Mouse (Mus musculus) midbrain, postnatal 0 days (tissue): ENCODE data around the gene Map1b. TPM values are rescaled to one million over a fixed set of nuclear protein-coding genes. Genes with fewer than 3 reads are reported as not detected.

ENCODE experiments used
- ATAC-seq: fragments of 200-750 bp; cut with Nextera tagmentation; 2 replicates; pipeline ENCODE4 v1.8.0; 2017; ENCODE audit warnings: moderate number of reproducible peaks, mild to moderate bottlenecking, moderate TSS enrichment, moderate library complexity; ENCODE audit not compliant: low FRiP score
- DNase-seq: peaks from one replicate; pipeline ENCODE4 v3.0.0-alpha.2; 2015; ENCODE audit warnings: low spot score
- H3K27ac ChIP-seq: fragments of 300-500 bp; sonication (generic); 2 replicates; pipeline ENCODE4 v1.5.1; 2014; ENCODE audit warnings: low read depth, mild to moderate bottlenecking, low read length, mixed read lengths
- H3K27me3 ChIP-seq: fragments of 300-500 bp; sonication (generic); 2 replicates; pipeline ENCODE4 v1.6.1; 2014; ENCODE audit warnings: low read length, control low read depth, mixed read lengths; ENCODE audit not compliant: insufficient read depth
- H3K36me3 ChIP-seq: fragments of 300-500 bp; sonication (generic); 2 replicates; pipeline ENCODE4 v1.6.1; 2014; ENCODE audit warnings: low read length, control low read depth, mixed read lengths; ENCODE audit not compliant: insufficient read depth
- H3K4me1 ChIP-seq: fragments of 300-500 bp; sonication (generic); 2 replicates; pipeline ENCODE4 v1.6.1; 2014; ENCODE audit warnings: mild to moderate bottlenecking, control low read depth, antibody characterized with exemption, low read length, mixed read lengths; ENCODE audit not compliant: insufficient read depth
- H3K4me2 ChIP-seq: fragments of 300-500 bp; sonication (generic); 2 replicates; pipeline ENCODE4 v1.6.1; 2014; ENCODE audit warnings: low read depth, mild to moderate bottlenecking, low read length, mixed read lengths; ENCODE audit not compliant: poor library complexity, severe bottlenecking
- H3K4me3 ChIP-seq: fragments of 300-500 bp; sonication (generic); 2 replicates; pipeline ENCODE4 v1.5.1; 2014; ENCODE audit warnings: low read depth, mild to moderate bottlenecking, low read length, moderate library complexity
- H3K9ac ChIP-seq: fragments of 300-500 bp; sonication (generic); replicated peaks from 2 replicates; pipeline ENCODE4 v1.6.1; 2014; ENCODE audit warnings: mild to moderate bottlenecking, low read length, moderate library complexity, mixed read lengths; ENCODE audit not compliant: poor library complexity, severe bottlenecking
- H3K9me3 ChIP-seq: fragments of 300-500 bp; sonication (generic); 2 replicates; pipeline ENCODE4 v1.6.1; 2016; ENCODE audit warnings: low read length, control low read depth
- CTCF ChIP-seq: IDR thresholded peaks from 2 replicates; pipeline ENCODE4 v1.5.1; 2016; ENCODE audit warnings: antibody characterized with exemption, mild to moderate bottlenecking
- WGBS: fragments of 180-500 bp; shearing (Covaris S2); extraction: QIAGEN DNeasy Blood & Tissue Kit; methylation state at CpG from one replicate; pipeline ENCODE4 v1.1.7; 2014; 5-methylcytosine and 5-hydroxymethylcytosine counted together
- polyA plus RNA-seq: library from polyadenylated mRNA; unstranded; fragments of >200 nt; fragmentation: Nextera tagmentation; extraction: Ambion mirVana; gene quantifications from 2 replicates; pipeline ENCODE4 v1.2.1, GENCODE M21; 2015
- total RNA-seq: library from RNA; depleted of rRNA; stranded (reverse); fragments of >200 nt; gene quantifications from 2 replicates; pipeline ENCODE4 v1.2.3, GENCODE M21; 2014

The Map1b gene
- total and polyA plus RNA-seq, 2 experiments from 2014 or later, result 913 to 2,125 TPM

DNA sequence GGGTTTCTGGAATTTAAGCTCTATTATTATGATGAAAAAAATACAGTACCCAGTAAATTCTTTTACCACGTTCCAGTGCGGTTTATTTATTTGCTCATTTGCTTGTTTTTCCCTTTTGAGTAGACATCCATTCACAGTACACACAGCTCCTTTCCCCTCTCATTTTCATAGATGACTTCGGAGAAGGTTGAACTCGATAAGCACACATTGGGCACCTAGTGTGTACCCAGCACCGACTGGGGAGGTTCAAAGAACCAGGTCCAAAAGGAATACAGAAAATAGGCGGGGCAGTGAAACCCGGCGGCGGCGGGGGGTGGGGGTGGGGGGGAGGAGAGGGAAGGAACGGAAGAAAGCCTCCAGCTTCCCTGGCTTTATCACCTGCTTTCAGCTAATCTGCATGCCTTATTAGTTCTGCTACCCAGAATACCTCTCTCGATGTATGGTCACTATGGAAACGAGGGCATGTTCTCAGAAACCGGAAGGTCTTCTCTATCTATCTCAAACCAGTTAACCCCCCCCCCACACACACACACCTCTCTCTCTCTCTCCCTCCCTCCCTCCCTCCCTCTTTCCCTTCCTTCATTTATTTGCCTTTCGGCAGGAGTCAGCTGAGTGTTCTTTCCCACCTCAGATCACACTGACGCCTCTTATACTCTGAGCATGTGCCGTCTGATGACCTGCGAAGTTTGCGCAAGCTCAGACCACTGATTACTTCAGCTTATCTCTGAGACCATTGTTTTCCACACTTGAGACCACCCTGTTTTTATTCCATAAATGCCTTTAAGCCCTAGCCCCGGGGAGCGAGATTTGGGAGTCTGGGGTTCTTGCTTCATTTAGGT, 25.3 kb upstream of the Map1b start:
- ATAC-seq (peak; percentile 89), DNase-seq (peak; percentile 70)
- H3K27ac ChIP-seq, result peak overlapping the region; percentile 57
- H3K4me3 ChIP-seq, result peak overlapping the region; percentile 18
- no peaks in the 10 kb centered on the region for H3K9me3 ChIP-seq
- 16% methylated on average over 21 of the region's 21 CpGs for WGBS
- H3K27me3 ChIP-seq, result no peaks in the 10 kb centered on the region
- H3K4me1 ChIP-seq, result no peaks in the 10 kb centered on the region
- no peaks in the 10 kb centered on the region for H3K36me3 ChIP-seq
- H3K9ac ChIP-seq, result 0 out of 2 replicates have a peak overlapping the region, but pooled peaks have one; percentile 36
- H3K4me2 ChIP-seq, result peak overlapping the region; percentile 37
- no peak for TF ChIP-seq CTCF

DNA sequence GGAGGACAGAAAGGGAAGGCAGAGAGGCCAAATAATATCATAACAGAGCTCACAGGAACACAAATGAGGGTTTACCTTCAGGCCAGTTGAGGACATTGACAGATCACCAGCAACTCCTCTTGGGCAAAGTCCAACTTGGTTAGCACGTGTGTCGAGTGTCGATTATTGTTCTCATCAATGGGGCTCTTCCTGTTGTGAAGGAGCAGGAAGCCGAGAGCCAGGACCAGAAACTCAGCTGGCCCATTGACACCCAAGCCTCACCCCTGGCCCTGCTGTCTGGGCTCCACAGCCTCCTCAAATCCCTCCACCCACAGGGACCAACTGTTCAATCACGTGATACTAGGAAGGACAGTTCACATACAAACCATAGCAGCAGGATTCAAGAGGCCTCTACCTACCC, 22.9 kb upstream of the Map1b start:
- no peaks in the 10 kb centered on the region for H3K9me3 ChIP-seq
- ATAC-seq, result no peak
- TF ChIP-seq CTCF, result no peak
- H3K27ac ChIP-seq, result no peak overlapping the region
- no peaks in the 10 kb centered on the region for H3K4me1 ChIP-seq
- no peaks in the 10 kb centered on the region for H3K27me3 ChIP-seq
- no peak for DNase-seq
- WGBS, result 87% methylated on average over 5 of the region's 5 CpGs
- no peak overlapping the region for H3K4me3 ChIP-seq
- H3K9ac ChIP-seq, result no peak overlapping the region
- H3K4me2 ChIP-seq, result no peak overlapping the region
- no peaks in the 10 kb centered on the region for H3K36me3 ChIP-seq

DNA sequence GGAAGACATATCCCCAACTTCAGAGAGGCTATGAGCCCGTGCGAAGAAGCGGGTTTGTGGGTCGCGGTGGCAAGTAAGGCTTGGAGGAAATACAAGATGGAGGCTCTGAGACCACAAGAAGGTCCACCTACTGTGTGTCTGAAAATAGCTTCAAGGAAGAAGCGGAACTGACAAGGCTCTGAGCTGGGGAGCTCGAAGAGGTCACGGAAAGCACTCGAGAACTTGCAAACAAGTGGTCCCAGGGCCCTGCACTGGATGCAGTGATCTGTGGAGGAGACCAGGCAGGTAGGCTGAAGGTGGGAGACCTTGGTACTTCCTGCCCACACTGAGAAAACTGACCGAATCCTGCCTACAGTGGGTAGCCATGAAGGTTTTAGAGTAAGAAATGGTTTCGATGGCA, 22.5 kb upstream of the Map1b start:
- Histone ChIP-seq H3K4me1 (no peaks in the 10 kb centered on the region), H3K4me2 (no peak overlapping the region), H3K27ac (no peak overlapping the region), H3K27me3 (no peaks in the 10 kb centered on the region), H3K4me3 (no peak overlapping the region), H3K36me3 (no peaks in the 10 kb centered on the region), H3K9ac (no peak overlapping the region), H3K9me3 (no peaks in the 10 kb centered on the region)
- 96% methylated on average over 11 of the region's 11 CpGs for WGBS
- ATAC-seq, result no peak
- no peak for DNase-seq
- no peak for TF ChIP-seq CTCF

DNA sequence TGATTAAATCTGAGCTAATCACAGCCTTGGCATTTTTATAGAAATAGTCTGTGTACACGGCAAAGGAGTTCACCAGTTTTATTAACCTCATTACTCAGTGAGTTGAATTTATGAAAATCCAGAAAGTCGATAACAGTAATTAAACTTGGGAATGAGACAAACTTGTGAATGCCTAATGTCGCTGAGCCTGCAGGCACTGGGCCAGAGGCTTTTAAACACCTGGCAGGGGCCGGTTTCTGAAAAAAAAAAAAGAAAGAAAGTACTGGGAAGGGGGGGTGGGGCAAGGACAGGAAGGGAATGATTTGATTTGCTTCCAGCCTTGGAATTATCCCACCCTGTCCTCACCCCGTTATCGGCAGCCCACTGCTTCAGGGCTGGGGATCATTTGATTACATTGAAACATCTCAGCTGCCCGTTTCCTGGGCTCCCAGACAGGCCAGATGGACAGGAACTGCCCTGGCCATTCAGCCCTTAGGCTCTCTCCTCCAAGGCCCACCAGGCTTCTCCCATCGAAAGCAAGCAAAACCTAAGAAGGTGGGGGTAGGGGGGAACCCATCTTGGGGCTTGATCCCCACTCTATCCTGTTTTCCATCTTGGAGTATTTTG, 21.7 kb upstream of the Map1b start:
- H3K27me3 ChIP-seq, result no peaks in the 10 kb centered on the region
- no peak overlapping the region for H3K27ac ChIP-seq
- DNase-seq (no peak), ATAC-seq (no peak)
- H3K4me1 ChIP-seq, result no peaks in the 10 kb centered on the region
- H3K9ac ChIP-seq, result no peak overlapping the region
- no peak overlapping the region for H3K4me3 ChIP-seq
- WGBS, result 22% methylated on average over 8 of the region's 8 CpGs
- H3K4me2 ChIP-seq, result no peak overlapping the region
- no peak for TF ChIP-seq CTCF
- H3K36me3 ChIP-seq, result no peaks in the 10 kb centered on the region
- no peaks in the 10 kb centered on the region for H3K9me3 ChIP-seq

DNA sequence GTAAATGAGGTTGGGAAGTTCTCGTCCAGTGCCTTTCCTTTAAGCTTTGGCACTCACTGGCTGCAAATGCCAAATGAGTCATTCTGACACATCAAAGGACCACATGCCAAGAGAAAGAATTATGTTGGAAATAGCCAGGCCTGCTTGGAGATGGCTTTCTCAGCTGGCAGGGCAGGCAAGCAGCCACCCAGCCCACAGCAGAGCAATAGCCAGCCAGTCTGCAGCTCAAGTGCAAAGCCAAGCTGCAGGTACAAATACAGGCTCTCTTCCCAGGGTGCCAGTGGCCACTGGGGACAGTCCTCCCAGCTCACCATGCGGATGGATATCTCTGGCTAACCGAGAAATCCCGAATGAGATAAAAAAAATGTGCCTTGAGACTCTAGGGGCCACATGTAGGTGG, 12.1 kb upstream of the Map1b start:
- no peak for TF ChIP-seq CTCF
- Histone ChIP-seq H3K27ac (no peak overlapping the region), H3K9ac (no peak overlapping the region), H3K27me3 (no peaks in the 10 kb centered on the region), H3K4me1 (no peaks in the 10 kb centered on the region), H3K9me3 (no peaks in the 10 kb centered on the region), H3K36me3 (no peaks in the 10 kb centered on the region), H3K4me2 (no peak overlapping the region), H3K4me3 (no peak overlapping the region)
- no peak for DNase-seq
- ATAC-seq, result no peak
- WGBS, result 79% methylated on average over 4 of the region's 4 CpGs

DNA sequence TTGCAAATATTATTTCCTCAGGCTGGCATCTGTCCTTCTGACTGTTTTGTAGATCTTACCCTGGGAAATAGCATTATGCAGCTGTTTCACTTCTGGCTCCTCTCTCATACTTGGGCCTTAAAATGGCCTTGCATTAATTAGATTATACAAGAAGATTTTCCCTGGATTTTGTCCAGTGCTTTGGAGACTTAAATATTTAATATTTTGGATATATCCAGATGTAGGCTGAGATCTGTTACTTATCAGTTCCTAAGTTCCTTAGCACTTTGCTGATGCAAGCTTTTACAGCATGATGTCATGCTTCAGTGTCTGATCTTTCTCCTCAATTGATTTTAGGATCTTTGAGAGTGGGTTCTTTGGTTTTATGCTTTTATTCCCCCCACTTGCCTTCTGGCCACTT, 11.6 kb upstream of the Map1b start:
- no peak overlapping the region for H3K4me3 ChIP-seq
- H3K36me3 ChIP-seq, result no peaks in the 10 kb centered on the region
- H3K4me2 ChIP-seq, result no peak overlapping the region
- ATAC-seq, result no peak
- H3K4me1 ChIP-seq, result no peaks in the 10 kb centered on the region
- H3K27ac ChIP-seq, result no peak overlapping the region
- no peaks in the 10 kb centered on the region for H3K27me3 ChIP-seq
- no peak overlapping the region for H3K9ac ChIP-seq
- no peaks in the 10 kb centered on the region for H3K9me3 ChIP-seq
- no peak for TF ChIP-seq CTCF
- no peak for DNase-seq
